ENCODE assay signal across 8 mouse cellular contexts in the genomic region with DNA sequence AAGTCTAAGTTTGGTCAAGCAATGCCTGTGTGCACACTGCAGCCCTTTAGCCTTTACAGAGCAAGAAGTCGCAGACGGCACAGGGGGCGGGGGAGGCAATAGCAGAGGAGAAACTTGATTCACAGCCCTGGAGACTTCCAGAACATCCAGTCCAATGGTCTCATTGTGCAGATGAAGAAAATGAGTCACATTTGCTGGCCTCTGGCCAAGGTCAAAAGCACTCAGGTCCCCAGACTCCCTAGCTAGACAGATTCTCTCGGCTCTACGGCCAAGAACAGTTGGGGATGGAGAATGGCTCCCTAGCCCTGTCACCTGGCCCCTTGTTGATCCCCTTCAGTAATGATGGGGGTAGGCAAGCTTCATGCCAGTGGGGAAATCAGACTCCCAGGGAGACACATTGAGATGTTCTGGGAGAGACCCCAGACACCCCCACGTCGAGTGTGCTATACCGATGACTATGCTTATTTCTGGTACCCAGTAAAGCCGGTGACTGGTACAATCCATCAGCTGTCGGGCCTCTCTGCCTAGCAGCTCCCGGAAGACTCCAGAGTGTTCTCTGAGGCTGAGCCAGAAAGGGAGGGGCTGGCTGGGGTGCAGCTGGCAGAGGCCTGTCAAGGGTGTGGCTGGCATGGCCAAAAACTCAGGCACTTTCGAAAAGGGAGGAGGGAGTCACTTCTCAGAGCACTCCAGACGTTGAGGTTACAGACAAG. TPM values are rescaled to one million over a fixed set of nuclear protein-coding genes. Genes with fewer than 3 reads are reported as not detected.
DNase-seq lines count a peak whose midpoint lies in the region; ATAC-seq lines count a peak whose summit lies in the region.

No protein-coding gene starts in this region.

- ATAC-seq in kidney, embryonic 14.5 days (ENCODE audit: low FRiP score, low TSS enrichment) = no peak
- ATAC-seq in erythroid progenitor cell, adult 5-6 weeks (replicated peaks; ENCODE audit: low FRiP score, poor library complexity, severe bottlenecking) = peak; percentile 84
- peak; percentile 90 for ATAC-seq in lung, embryonic 16.5 days (ENCODE audit: low read depth)

- no peak overlapping the region for H3K4me2 ChIP-seq in kidney, embryonic 14.5 days (replicated peaks; ENCODE audit: low read depth, low read length)
- no peak overlapping the region for H3K4me2 ChIP-seq in lung, embryonic 16.5 days (ENCODE audit: low read depth, low read length)

- no peak overlapping the region for H3K4me3 ChIP-seq in kidney, embryonic 14.5 days (ENCODE audit: low read length)
- no peak overlapping the region for H3K4me3 ChIP-seq in lung, embryonic 16.5 days (ENCODE audit: low read length)

- H3K9ac ChIP-seq in kidney, embryonic 14.5 days (ENCODE audit: low read depth, low read length) = no peak overlapping the region
- H3K9ac ChIP-seq in lung, embryonic 16.5 days (ENCODE audit: low read length) = no peak overlapping the region

- H3K36me3 ChIP-seq in kidney, embryonic 14.5 days (ENCODE audit: control insufficient read depth, insufficient read depth, low read length) = no peaks in the 10 kb centered on the region
- no peaks in the 10 kb centered on the region for H3K36me3 ChIP-seq in lung, embryonic 16.5 days (ENCODE audit: control insufficient read depth, insufficient read depth, low read length)

- no peaks in the 10 kb centered on the region for H3K9me3 ChIP-seq in kidney, embryonic 14.5 days (ENCODE audit: control insufficient read depth, low read length)
- no peaks in the 10 kb centered on the region for H3K9me3 ChIP-seq in lung, embryonic 16.5 days (ENCODE audit: control insufficient read depth, low read length)

- 45% methylated on average over 13 of the region's 13 CpGs for WGBS in kidney, embryonic 14.5 days
- 14% methylated on average over 13 of the region's 13 CpGs for WGBS in lung, embryonic 16.5 days

- H3K27me3 ChIP-seq in kidney, embryonic 14.5 days (ENCODE audit: control insufficient read depth, insufficient read depth, low read length) = no peaks in the 10 kb centered on the region
- no peaks in the 10 kb centered on the region for H3K27me3 ChIP-seq in lung, embryonic 16.5 days (ENCODE audit: control insufficient read depth, insufficient read depth, low read depth, low read length)

- H3K27ac ChIP-seq in kidney, embryonic 14.5 days (ENCODE audit: low read depth, low read length) = no peak overlapping the region
- H3K27ac ChIP-seq in lung, embryonic 16.5 days (ENCODE audit: low read length) = peak overlapping the region; percentile 58

- DNase-seq in kidney, adult 11 months = peak; percentile 66
- DNase-seq in NIH3T3 (ENCODE audit: low read depth) = peak; percentile 93
- DNase-seq in heart, postnatal 36 days = peak; percentile 91
- peak; percentile 84 for DNase-seq in testis, postnatal 10 days (ENCODE audit: low spot score)
- no peak for DNase-seq in c-Kit-positive CD71-positive TER-119-positive erythroid progenitor cells, embryonic 14.5 days (ENCODE audit: low spot score)

- intact Hi-C loops in heart, postnatal 36 days (cut with DNase I) = no loop called here

- peaks cover 9% of the 10 kb centered on the region; the same call in 1 of the 2 replicates for H3K4me1 ChIP-seq in kidney, embryonic 14.5 days (ENCODE audit: control insufficient read depth, insufficient read depth, low read length)
- H3K4me1 ChIP-seq in lung, embryonic 16.5 days (replicated peaks; ENCODE audit: control insufficient read depth, insufficient read depth, low read length) = peaks cover 20% of the 10 kb centered on the region

RNA-seq across cellular contexts. Expression of a gene that starts 8.1 kb away (rescaled TPM):
- polyA plus RNA-seq in kidney, embryonic 14.5 days (2014; fragmentation: Nextera tagmentation; extraction: Ambion mirVana) = 32.4 and 36.9 TPM in 2 replicates
- total RNA-seq in erythroid progenitor cell, adult 5-6 weeks (2015; ENCODE audit: low replicate concordance) = not detected in 2 replicates
- not detected in 2 replicates for total RNA-seq in erythroid progenitor cell, adult 5-6 weeks (2017; ENCODE audit: low replicate concordance)
- total RNA-seq in heart, postnatal 36 days (2021) = 100 to 1,000 TPM; 406 to 459 TPM
- polyA plus RNA-seq in lung, embryonic 16.5 days (2015; fragmentation: Nextera tagmentation; extraction: Ambion mirVana) = 126 and 127 TPM in 2 replicates

RNA-seq across cellular contexts. Expression of a gene that starts 54.8 kb away (rescaled TPM):
- polyA plus RNA-seq in kidney, embryonic 14.5 days (2014; fragmentation: Nextera tagmentation; extraction: Ambion mirVana) = 90.2 and 105 TPM in 2 replicates
- 30.3 and 35.2 TPM in 2 replicates for total RNA-seq in erythroid progenitor cell, adult 5-6 weeks (2015; ENCODE audit: low replicate concordance)
- total RNA-seq in erythroid progenitor cell, adult 5-6 weeks (2017; ENCODE audit: low replicate concordance) = 11.6 and 12.2 TPM in 2 replicates
- 100 to 1,000 TPM; 279 to 282 TPM for total RNA-seq in heart, postnatal 36 days (2021)
- 150 and 155 TPM in 2 replicates for polyA plus RNA-seq in lung, embryonic 16.5 days (2015; fragmentation: Nextera tagmentation; extraction: Ambion mirVana)

Comparison
In these comparisons a context has a peak if more than half of its experiments do, and no peak if none do; other contexts are left out.
1. RNA of a gene that starts 8.1 kb away (total RNA-seq): 406 to 459 TPM in heart, postnatal 36 days; not detected in erythroid progenitor cell, adult 5-6 weeks; every median in the first group is over 100 times any median in the second.
2. RNA of a gene that starts 54.8 kb away (total RNA-seq): 279 to 282 TPM in heart, postnatal 36 days; 11.6 to 35.2 TPM in erythroid progenitor cell, adult 5-6 weeks; every median in the first group is over 4 times any median in the second.